Mouse (Mus musculus): ENCODE results near the gene Cd177.
"Not testable (repeated sequence)": the region's sequence is repeated elsewhere in the genome, so short reads cannot be mapped to it uniquely, and the experiment has no call there.

Gene Cd177

DNA sequence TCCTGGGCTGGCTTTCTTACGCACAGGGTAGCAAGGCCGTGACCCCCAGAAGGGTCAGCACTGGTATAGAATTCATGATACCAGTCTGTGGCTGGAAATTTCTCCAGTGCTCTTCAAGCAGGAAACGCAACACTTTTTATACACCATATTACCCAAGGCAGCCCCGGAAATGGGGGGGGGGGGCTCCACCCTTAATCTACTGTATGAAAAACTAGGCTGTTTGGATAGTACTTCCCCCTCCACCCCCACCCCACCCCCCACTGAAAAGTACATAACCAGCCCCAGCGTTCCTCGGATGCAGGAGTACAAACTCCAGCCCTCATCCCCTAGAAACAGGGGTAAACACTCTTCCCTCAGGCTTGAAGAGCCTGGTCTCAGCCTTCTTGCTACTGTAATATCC, at the start of gene Cd177:
TSS of gene Cd177 (minus strand) at position 101 of the 400 bp plus-strand sequence.
- DNase-seq (ENCODE audit: low read depth, low spot score) = no peak

DNA sequence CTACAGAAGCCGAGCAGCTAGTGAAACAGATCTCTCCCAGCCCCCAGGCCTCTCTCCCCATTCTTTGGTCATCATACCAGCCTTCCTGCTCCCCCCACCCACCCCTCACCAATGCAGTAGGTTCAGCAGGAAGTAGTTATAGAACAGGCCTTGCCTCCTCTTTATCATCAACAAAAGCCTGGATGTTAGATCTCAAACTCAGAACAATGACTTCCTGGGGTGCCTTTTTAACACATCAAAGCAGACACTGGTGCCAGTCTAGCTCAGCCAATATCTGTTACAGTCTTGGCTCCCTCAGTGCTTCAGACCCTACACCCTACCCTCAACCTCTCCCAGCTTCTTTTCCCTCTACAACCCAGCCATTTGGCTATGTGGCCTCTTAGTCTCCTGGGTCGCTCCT, 48.9 kb upstream of the Cd177 start:
- peak; percentile 22 for DNase-seq (ENCODE audit: low read depth, low spot score)

DNA sequence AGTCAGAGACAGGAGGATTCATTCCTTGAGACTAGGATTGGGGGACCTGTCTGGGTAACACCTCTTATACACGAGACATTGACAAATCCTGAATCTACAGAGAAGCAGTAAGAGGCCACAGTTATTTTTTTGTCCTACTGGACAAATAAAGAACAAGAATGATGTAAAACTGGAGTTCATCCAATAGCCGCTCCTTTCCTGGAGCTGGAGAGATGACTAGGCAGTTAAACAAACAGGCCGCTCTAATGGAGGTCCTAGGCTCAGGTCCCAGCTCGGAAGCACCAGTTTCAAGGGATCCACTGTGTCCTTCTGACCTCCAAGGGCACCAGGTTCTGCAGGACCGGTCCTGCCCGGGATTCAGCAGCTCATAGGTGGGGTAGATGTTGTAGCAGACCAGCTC, 44.7 kb upstream of the Cd177 start:
- no peak for DNase-seq (ENCODE audit: low read depth, low spot score)

DNA sequence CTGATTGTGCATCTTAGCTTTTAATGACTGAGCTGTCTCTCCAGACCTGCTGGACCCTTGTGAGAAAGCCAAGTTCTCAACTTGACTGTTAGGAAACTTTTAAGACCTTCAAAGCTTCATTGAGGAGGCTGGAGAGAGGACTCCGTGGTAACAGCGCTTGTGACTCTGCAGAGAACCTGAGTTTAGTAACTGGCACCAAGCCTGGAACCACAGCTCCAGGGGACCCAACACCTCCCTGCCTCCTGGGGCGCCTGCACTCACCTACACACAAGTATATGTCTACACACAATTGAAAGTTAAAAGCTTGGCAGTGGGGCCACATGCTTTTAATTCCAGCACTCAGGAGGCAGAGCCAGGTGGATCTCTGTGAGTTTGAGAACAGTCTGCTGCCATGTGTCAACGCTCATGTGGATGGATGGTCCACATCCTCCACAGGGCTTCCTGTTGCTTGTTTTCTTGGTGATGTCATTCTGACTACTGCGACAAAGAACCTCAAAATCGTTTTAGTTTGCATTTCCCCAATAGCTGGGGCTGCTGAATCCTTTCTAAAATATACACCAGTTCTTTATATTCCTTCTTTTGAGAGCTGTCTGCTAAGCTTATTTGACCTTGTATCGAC, 42.1 kb upstream of the Cd177 start:
- DNase-seq (ENCODE audit: low read depth, low spot score) = no peak

DNA sequence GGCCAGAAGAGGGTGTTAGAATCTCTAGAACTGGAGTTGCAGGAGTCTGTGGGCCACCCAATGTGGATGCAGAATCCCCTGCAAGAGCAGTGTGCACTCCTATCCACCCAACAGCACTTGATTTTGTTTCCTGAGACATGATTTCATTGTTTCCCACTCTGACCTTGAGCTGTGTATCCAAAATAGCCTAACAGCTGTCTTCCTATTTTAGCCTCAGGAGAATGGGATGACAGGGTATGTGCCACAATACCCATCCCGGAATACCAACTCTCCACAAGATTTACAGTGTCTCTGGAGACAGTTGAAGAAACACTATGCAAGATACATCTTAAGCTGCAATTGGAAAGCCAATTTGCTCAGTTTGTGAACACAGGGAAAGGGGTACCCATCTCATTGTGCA, 37.8 kb upstream of the Cd177 start:
- no peak for DNase-seq (ENCODE audit: low read depth, low spot score)

DNA sequence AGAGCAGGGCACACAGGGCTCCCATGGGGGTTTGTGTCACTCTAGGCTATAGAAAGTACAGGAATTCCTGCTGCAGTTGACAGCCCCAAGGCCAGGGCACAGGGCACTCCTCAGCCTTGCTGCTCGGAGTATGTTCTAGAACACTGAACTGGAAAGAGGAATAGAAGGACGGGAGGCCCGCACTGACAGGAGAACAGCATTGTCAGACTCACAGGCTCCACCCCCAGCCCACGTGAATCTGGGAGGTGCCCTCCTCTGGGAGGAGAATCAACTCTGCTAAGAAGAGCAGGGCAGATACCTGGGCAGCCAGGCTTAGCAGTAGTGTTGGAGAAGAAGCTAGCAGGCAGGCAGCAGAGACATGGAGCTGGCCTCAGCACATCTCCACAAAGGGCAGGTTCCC, 16.8 kb upstream of the Cd177 start, which contains the start of gene Ceacam10:
TSS of gene Ceacam10 (plus strand) at position 289 of the 400 bp plus-strand sequence.
- not testable (repeated sequence) for DNase-seq (ENCODE audit: low read depth, low spot score)

DNA sequence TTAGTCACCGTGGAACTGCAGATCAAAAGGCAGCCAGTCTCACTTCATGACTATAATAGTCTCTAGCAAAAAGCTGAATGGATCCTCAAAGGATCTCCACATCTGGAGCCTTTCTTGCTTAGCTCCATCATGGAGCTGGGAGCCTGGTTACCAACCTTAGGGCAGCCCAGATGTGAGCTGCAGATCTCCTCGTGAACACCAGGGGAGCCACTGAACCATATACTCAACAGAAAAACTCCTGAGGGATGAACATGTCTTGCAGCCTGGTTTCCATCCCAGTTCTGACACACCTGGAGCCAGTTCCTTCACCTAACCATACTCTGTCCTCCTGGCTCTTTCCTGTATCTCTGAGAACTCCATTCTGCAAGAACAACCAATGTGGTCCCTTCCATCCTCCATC, 16.0 kb upstream of the Cd177 start:
- no peak for DNase-seq (ENCODE audit: low read depth, low spot score)

DNA sequence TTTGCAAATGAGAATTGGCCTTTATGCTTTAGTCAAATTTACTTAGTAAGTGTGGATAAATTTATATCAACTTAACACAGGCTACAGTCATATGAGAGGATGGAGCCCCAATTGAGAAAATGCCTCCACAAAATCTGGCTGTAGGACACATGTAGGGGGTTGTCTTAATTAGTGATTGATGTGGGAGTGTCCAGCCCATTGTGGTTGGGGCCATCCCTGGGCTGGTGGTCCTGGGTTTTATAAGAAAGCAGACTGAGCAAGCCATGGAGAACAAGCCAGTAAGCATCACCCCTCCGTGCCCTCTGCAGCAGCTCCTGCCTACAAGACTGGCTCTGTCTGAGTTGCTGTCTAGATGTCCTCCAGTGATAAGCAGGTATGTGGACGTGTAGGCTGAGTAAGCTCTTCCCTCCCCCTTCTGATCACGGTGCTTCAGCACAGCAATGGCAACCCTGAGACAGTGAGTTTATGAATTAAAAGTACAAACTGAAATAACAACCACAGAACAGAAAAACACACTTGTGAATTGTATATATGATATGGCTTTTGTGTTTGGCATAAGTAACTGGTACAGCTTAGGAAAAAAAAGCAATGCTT, 13.9 kb upstream of the Cd177 start:
- DNase-seq (ENCODE audit: low read depth, low spot score) = no peak

DNA sequence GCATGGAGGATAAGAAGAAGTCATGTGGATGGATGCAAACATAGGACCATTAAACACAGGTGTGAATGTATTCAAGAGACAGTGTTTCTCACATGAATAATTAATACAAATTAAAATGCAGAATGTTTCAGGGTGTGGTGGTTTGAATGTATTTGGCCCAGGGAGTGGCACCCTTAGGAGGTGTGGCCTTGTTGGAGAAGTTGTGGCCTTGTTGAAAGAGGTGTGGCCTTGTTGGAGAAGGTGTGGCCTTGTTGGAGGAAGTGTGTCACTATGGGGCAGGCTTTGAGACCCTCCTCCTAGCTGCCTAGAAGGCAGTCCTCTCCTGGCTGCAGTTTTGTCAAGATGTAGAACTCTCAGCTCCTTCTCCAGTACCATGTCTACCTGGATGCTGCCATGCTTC, 11.2 kb upstream of the Cd177 start:
- DNase-seq (ENCODE audit: low read depth, low spot score) = no peak

DNA sequence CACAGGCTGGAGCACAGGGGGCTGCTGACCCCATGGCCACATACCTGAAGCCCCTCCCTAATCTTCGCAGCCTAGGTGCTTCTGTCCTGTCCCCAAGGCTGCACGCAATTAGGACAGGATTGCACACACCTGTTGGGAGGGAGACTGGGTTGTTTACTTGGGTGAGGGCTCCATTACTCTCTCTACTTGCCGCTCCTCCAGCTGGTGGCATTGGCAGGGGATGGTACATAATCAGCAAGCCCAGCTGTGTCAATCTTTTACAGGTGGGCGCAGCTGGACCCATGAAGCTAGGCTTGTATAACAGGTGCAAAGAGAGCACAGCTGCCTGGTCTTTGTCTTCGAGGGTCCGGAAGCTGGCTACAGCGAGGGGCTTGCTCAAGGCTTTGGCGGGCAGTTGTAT, 2.5 kb upstream of the Cd177 start:
- no peak for DNase-seq (ENCODE audit: low read depth, low spot score)

DNA sequence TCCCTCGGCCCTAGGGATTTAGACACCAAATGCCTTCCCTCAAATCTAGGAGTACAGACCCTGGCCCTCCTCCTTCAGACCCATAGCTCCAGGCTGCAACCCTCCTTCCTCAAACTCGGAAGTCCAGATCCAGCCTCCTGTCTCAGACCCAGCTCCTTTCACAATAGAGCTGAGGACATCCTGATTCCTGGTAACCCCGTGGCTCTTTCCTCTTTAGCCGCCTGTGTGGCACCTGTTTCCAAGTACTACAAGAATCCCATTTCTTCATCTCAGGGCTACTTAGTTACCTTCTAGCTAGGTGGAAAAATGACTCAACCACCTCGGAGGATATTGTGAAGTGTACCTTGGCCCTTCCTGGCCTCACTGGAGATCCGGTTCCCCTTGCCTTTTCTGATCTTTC, 1.1 kb upstream of the Cd177 start:
- DNase-seq (ENCODE audit: low read depth, low spot score) = no peak

DNA sequence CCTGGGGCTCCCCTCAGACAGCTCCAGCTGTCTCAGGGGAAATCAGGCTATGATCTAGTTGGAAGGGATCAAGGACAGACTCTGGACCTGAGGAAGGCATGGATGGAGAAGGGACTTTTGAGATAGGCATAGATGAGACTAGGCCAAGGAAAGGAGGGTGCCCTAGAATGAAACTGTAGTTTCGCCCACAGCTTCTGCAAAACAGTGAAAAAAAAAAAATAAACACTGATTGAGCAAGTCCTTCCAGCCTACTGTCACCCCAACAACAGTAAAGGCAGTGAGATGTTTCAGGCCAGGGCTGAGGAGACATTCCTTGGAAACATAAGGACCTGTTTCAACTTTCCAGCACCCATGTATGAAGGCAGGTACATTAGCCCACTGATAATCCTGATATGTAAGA, 1.6 kb downstream of the Cd177 start:
- no peak for DNase-seq (ENCODE audit: low read depth, low spot score)

DNA sequence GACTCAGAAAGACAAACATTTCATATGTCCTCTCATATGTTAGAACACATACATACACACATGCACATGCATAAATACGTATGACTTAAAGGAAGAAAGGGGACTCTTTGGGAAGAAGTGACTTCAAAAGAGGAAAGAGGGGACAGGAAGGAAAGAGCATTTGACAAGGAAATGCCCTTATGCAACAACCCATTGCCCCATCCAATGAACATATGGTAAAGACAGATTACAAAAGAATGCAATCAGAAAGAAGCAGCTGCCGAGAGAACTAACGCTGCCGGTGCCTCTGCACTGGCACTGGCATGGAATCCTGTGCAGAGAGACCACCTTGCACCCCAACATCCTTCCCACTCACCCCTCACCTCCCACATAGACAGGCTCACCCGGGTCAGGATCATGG, 6.6 kb downstream of the Cd177 start:
- DNase-seq (ENCODE audit: low read depth, low spot score) = no peak

DNA sequence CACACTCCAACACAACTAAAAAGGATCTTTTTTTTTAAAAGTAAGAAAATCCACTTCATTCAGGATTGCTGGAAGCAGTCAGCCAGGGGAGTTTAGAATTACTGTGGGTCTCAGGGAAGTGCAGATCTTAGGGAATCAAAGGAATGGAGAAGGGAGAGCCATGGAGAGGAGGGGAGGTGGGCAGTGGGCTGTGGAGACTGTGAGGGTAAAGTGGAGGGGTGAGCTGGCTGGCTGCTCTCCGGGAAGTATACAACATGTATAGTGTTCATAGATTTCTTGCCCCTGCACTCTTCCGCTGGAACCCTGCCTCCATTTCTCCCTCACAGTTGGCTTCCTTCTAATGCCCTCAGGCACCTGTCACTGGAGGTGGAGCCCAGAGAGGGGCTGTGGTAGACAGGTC, 8.5 kb downstream of the Cd177 start:
- no peak for DNase-seq (ENCODE audit: low read depth, low spot score)

DNA sequence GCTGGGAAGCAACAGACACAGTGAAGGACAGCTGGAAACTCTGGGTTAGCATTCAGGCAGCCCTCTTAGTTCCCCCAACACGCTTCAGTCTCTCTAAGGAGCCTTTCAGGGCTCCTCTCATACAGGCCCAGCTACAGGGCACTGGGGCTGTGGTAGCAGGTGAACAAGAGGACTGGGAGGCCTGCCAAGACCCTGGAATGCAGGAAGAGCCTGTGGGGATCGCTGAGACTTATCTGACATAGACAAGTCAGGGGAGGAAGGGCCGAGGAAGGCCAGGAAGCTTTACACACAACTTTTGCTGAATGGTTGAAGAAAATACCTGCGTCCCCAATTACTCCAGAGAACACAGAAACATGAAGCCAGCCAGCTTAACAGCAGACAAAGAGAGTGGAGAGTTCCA, 9.4 kb downstream of the Cd177 start:
- no peak for DNase-seq (ENCODE audit: low read depth, low spot score)

DNA sequence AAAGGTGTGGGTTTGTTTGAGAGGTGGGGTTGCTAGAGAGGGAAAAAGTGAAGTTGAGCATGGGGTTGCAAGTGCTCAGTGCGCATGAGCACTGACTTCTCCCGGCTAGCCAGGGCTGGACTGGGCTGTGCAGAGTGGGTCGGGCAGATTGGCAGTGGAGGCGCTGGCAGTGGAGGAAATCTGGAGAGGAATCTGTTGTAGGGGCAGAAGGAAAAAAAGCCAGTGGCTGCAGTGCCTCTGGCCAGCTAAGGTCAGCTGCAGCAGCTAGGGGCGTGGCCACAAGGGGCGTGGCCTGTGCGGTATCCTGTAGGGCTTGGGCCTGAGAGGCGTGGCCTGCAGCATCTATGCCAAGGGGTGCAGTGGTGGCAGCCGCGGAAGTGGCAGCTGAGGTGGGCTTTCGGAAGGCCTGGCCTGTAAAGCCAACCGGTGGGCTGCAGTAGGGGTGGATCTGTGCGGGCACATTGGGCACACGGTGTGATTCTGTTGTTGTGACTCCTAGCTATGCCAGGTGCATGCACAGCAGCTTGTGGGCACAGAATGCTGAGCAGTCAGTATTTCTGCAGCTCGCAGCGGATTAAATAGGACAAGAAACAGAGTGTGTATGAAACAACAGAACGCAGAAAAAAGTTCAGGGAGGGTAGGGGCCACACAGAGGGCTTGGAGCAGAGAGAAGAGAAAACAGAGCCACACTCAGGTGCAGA, 24.0 kb downstream of the Cd177 start:
- no peak for DNase-seq (ENCODE audit: low read depth, low spot score)

DNA sequence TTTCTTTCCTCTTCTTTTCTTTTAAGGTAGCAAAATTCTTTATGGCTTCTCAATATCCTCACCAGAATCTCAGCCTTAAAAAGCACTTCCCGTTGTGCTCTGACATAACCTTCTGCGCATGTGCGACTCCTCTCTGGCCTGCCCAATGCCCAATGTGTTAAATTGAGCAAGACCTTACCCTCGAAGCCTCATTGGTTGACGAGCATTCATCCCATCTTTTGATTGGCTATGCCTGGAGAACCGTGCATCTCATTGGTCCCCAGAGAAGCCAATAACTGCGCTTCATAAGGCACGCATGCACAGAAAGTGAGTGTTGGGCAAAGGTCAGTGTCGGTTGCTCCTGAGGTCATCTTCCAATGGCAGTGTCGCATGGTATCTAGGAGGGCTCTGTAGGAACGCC, 33.3 kb downstream of the Cd177 start, which contains the start of gene Gm4763:
TSS of gene Gm4763 (minus strand) at position 101 of the 400 bp plus-strand sequence.
- DNase-seq (ENCODE audit: low read depth, low spot score) = not testable (repeated sequence)

DNA sequence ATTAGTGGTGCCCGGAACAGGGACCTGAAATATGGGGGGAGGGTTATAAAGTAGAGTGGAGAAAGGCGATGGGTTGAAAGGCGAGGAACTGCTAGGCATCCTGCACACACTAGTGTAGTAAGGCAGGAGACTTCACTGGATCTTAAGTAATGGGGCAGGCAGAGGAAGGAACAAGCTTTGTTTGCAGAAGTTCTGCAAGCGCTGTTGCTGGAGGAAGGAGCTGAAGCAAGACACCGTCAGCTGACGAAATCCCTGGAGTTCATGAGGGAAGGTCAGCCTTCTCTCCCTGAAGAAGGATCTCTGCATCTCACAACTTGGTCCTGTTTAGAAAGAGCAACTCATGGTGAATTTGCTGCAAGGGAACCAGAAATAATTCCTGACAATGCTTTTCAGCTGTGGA, 45.1 kb downstream of the Cd177 start:
- DNase-seq (ENCODE audit: low read depth, low spot score) = no peak

DNA sequence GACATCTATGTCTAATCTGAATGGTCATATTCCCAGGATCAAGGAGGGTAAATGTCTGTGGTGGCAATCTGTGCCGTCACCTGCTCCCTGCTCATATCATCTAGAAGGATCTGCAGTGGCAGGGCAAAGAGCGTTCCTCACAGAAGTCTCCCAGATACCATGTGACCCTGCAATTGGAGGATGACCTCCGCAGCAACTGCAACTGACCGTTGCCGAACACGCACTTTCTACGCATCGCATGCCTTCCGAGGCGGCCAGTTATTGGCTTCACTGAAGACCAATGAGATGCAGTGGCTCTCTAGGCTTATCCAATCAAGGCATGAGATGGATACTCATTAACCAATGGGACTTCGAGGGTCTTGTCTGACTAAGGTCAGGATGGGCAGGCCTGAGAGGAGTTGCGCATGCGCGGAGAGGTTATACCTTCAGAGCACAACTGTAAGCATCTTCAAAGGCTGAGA, 51.2 kb downstream of the Cd177 start, which contains the start of gene BC049730:
TSS of gene BC049730 (plus strand) at position 411 of the 461 bp plus-strand sequence.
- DNase-seq (ENCODE audit: low read depth, low spot score) = no peak

DNA sequence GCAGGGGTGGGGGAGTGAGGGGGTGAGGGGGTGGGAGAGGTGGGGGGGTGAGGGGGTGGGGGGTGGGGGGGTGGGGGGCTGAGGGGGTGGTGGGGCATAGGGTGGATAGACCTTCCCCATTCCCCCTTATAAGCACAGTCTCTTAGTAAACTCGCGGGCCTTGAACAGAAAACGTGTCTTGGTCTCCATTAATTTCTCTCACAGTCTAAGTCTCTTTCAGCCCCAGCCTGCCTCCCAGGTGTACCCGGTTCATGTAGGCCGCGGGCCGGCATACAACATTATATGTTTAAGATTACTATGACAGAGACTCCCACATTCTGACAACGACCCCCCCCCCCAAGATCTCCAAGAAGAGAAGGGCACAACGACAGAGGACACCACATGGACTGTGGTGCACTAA, 57.3 kb downstream of the Cd177 start:
- not testable (repeated sequence) for DNase-seq (ENCODE audit: low read depth, low spot score)

DNA sequence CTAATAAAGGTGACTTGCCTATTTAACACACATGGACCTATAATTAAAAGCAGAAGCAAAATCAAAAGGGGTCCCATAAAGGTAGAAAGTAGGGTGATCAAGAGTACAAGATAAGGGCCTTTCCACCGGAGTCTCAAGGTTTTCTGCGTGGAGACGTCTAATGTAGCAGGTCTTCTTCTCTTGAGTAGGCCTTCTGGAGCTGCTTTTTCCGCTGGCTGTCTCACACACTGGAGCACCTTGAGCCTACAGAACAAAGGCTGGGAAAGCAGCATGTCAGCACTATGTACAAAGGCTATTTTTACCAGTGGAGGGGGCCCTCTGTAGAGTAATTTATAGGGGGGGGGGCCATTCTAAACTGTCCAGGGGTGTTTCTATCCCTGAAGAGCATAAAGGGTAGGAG, 62.2 kb downstream of the Cd177 start:
- not testable (repeated sequence) for DNase-seq (ENCODE audit: low read depth, low spot score)
